Mouse (Mus musculus) liver, embryonic 18 days (tissue): ENCODE results near the gene Slc27a2. TPM values are rescaled to one million over a fixed set of nuclear protein-coding genes. Genes with fewer than 3 reads are reported as not detected.

Experiments
- polyA plus RNA-seq: library from polyadenylated mRNA; depleted of rRNA; stranded (reverse); fragments of >200 nt; gene quantifications from 2 replicates; pipeline ENCODE4 v1.2.3, GENCODE M21; 2012; rRNA removed

The Slc27a2 gene
- 244 and 298 TPM in 2 replicates for polyA plus RNA-seq

DNA sequence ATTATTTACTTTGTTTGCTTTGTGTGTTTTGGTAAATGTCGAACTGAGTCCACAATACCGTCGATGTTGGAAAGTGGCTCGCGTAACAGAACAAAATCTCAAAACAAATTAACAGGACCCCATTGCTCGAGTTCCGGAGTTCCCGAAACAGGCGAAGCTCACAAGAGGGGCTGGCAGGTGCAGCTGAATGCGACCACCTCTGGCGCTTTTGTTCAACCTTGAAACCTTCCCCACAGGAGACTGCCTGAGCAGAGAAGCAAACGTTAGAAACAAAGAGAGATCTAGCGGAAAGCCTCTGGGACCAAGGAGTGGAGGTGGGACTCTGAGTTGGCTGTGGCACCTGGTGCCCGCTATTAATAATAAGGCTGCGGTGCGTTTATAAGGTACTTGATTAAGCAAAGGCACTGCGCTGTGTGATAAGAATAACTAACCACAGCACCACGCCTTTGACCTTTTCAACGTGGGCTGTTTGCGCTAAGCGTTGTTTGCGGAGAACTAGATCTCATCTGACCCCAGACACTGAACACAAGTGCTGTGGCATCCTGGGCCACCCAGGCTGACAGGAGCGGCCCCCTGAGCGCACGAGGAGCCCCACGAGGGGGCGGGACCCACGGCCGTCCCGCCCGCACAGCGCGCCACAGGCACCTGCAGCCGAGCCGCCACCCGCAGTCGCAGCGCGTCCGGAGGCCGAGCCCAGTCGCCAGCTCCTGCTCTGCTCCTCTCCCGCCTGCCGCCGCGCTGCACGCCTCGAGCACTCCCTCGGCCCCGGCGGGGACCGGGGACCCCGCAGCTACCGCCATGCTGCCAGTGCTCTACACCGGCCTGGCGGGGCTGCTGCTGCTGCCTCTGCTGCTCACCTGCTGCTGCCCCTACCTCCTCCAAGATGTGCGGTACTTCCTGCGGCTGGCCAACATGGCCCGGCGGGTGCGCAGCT, at the start of gene Slc27a2:
Gene Slc27a2, plus strand, starts transcription at position 51 of the 934 bp plus-strand sequence.

DNA sequence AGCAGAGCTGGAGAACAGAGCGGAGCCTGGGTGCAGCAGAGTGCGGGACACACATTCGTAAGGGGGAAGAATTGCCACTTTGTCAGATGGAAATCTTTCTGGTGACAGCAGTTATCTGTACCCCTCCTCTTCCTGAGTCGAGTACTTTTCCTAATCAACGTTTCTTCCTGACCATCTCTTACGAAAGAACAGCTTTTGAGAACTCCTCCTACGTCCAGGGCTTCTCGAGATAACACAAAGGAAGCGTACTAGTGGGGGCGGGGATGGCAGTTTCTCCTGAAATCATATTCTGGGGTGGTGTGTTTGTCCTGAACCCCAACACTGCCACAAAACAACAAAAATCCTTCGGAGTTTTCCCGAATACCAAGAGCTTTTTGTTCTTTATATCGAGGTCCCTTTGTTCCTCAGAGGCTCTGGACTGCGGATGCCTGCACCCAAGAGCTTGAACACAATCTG, 67.1 kb downstream of the Slc27a2 start, which contains the start of gene Hdc:
Gene Hdc, minus strand, starts transcription at position 51 of the 456 bp plus-strand sequence.

Other genes starting within 250 kb of the Slc27a2 start
- 4.1 and 5.4 TPM in 2 replicates for gene Atp8b4, start 51.7 kb upstream of the Slc27a2 start, polyA plus RNA-seq
- gene Hdc, start 66.9 kb downstream of the Slc27a2 start, polyA plus RNA-seq: 5.8 and 7.5 TPM in 2 replicates
- 9.0 and 9.2 TPM in 2 replicates for gene Gabpb1, start 123.9 kb downstream of the Slc27a2 start, polyA plus RNA-seq
- 13.1 and 14.2 TPM in 2 replicates for gene Usp8, start 154.9 kb downstream of the Slc27a2 start, polyA plus RNA-seq
- 0.34 and 0.77 TPM in 2 replicates for gene Usp50, start 231.1 kb downstream of the Slc27a2 start, polyA plus RNA-seq